Mouse (Mus musculus) neural tube, embryonic 15.5 days (tissue): ENCODE results near the gene Dkc1. TPM values are rescaled to one million over a fixed set of nuclear protein-coding genes. Genes with fewer than 3 reads are reported as not detected.
A peak's percentile ranks its signal among the peaks of the same experiment; 100 is the strongest.
"Not testable (repeated sequence)": the region's sequence is repeated elsewhere in the genome, so short reads cannot be mapped to it uniquely, and the experiment has no call there.

Source experiments
- ATAC-seq: fragments of 200-750 bp; cut with Nextera tagmentation; 2 replicates; pipeline ENCODE4 v1.8.0; 2017; ENCODE audit warnings: mild to moderate bottlenecking, moderate TSS enrichment, moderate library complexity; ENCODE audit not compliant: low FRiP score
- H3K27ac ChIP-seq: fragments of 300-500 bp; sonication (generic); replicated peaks from 2 replicates; pipeline ENCODE4 v1.5.1; 2015; ENCODE audit warnings: mild to moderate bottlenecking, inconsistent platforms
- H3K27me3 ChIP-seq: fragments of 300-500 bp; sonication (generic); replicated peaks from 2 replicates; pipeline ENCODE4 v1.6.1; 2015; ENCODE audit warnings: inconsistent platforms
- H3K36me3 ChIP-seq: fragments of 300-500 bp; sonication (generic); 2 replicates; pipeline ENCODE4 v1.6.1; 2015; ENCODE audit warnings: inconsistent platforms
- H3K4me1 ChIP-seq: fragments of 300-500 bp; sonication (generic); 2 replicates; pipeline ENCODE4 v1.6.1; 2015; ENCODE audit warnings: inconsistent platforms
- H3K4me2 ChIP-seq: fragments of 300-500 bp; sonication (generic); 2 replicates; pipeline ENCODE4 v1.6.1; 2015; ENCODE audit warnings: inconsistent platforms, mild to moderate bottlenecking, moderate library complexity
- H3K4me3 ChIP-seq: fragments of 300-500 bp; sonication (generic); replicated peaks from 2 replicates; pipeline ENCODE4 v1.5.1; 2015; ENCODE audit warnings: mild to moderate bottlenecking, inconsistent platforms
- H3K9ac ChIP-seq: fragments of 300-500 bp; sonication (generic); replicated peaks from 2 replicates; pipeline ENCODE4 v1.6.1; 2015; ENCODE audit warnings: mild to moderate bottlenecking, inconsistent platforms
- H3K9me3 ChIP-seq: fragments of 300-500 bp; sonication (generic); replicated peaks from 2 replicates; pipeline ENCODE4 v1.6.1; 2016; ENCODE audit warnings: inconsistent platforms
- WGBS: fragments of 180-500 bp; shearing (Covaris S2); methylation state at CpG from one replicate; pipeline ENCODE4 v1.1.7; 2015; ENCODE audit warnings: mixed read lengths; 5-methylcytosine and 5-hydroxymethylcytosine counted together
- polyA plus RNA-seq: library from polyadenylated mRNA; unstranded; fragments of >200 nt; fragmentation: Nextera tagmentation; extraction: Ambion mirVana; gene quantifications from 2 replicates; pipeline ENCODE4 v1.2.1, GENCODE M21; 2015

The Dkc1 gene
- polyA plus RNA-seq, 1 experiment from 2014 or later = 46.2 TPM

- no peak for ATAC-seq
- Histone ChIP-seq H3K27me3 (no peaks in the 10 kb centered on the region), H3K27ac (no peak overlapping the region), H3K36me3 (peaks cover 14% of the 10 kb centered on the region), H3K4me2 (no peak overlapping the region), H3K9ac (no peak overlapping the region), H3K4me1 (0 out of 2 replicates have a peak, but pooled peaks cover 5% of the 10 kb centered on the region), H3K9me3 (no peaks in the 10 kb centered on the region), H3K4me3 (no peak overlapping the region)
- 95% methylated on average over 6 of the region's 6 CpGs for WGBS
These were observed 6.6 kb downstream of the Dkc1 start for GRCm38 (mm10) chrX:75102293-75102692.

DNA sequence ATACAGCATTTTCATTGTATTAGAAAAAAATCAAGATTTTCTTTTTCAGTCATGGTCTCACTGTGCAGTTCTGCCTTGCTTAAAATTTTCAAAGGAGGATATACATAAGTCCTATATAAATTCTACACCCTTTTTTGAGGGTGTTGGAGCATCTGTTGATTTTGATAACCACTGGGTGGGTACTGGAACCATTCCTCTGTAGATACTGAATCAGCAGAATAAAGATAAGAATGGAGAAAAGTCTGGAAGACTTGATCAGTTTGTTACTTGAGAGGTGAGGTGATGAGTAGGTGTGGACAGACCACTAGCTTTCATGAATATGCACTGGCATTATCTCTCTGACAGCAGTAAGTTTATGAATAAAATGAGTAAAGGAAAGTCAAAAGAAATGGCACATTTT lies 19.9 kb downstream of the Dkc1 start:
- no peak for ATAC-seq
- H3K9me3 ChIP-seq = no peaks in the 10 kb centered on the region
- no peak overlapping the region for H3K4me3 ChIP-seq
- no peaks in the 10 kb centered on the region for H3K4me1 ChIP-seq
- H3K36me3 ChIP-seq = peaks cover 2% of the 10 kb centered on the region; the same call in 1 of the 2 replicates
- no peak overlapping the region for H3K4me2 ChIP-seq
- H3K27ac ChIP-seq = no peak overlapping the region
- no peaks in the 10 kb centered on the region for H3K27me3 ChIP-seq
- H3K9ac ChIP-seq = no peak overlapping the region

GRCm38 (mm10) chrX:75125606-75126005 lies 30.0 kb downstream of the Dkc1 start:
- no peak for ATAC-seq
- H3K9me3 ChIP-seq = no peaks in the 10 kb centered on the region
- no peaks in the 10 kb centered on the region for H3K36me3 ChIP-seq
- no peak overlapping the region for H3K27ac ChIP-seq
- no peak overlapping the region for H3K4me2 ChIP-seq
- no peak overlapping the region for H3K9ac ChIP-seq
- 87% methylated on average over 3 of the region's 3 CpGs for WGBS
- no peak overlapping the region for H3K4me3 ChIP-seq
- H3K27me3 ChIP-seq = no peaks in the 10 kb centered on the region
- no peaks in the 10 kb centered on the region for H3K4me1 ChIP-seq

- Histone ChIP-seq H3K4me2 (no peak overlapping the region), H3K27ac (no peak overlapping the region)
- no peak for ATAC-seq
These were observed 31.2 kb downstream of the Dkc1 start for GRCm38 (mm10) chrX:75126893-75127292.

GRCm38 (mm10) chrX:75128333-75128980 lies 32.8 kb downstream of the Dkc1 start:
- Histone ChIP-seq H3K27ac (no peak overlapping the region), H3K9ac (no peak overlapping the region), H3K4me3 (no peak overlapping the region), H3K36me3 (no peaks in the 10 kb centered on the region), H3K9me3 (no peaks in the 10 kb centered on the region), H3K27me3 (no peaks in the 10 kb centered on the region), H3K4me1 (no peaks in the 10 kb centered on the region), H3K4me2 (no peak overlapping the region)
- ATAC-seq = no peak

More at GRCm38 (mm10) chrX:75126893-75127292, 31.2 kb downstream of the Dkc1 start:
- H3K9me3 ChIP-seq = no peaks in the 10 kb centered on the region
- H3K4me1 ChIP-seq = no peaks in the 10 kb centered on the region
- no peaks in the 10 kb centered on the region for H3K27me3 ChIP-seq
- H3K36me3 ChIP-seq = no peaks in the 10 kb centered on the region
- H3K4me3 ChIP-seq = no peak overlapping the region
- no peak overlapping the region for H3K9ac ChIP-seq

DNA sequence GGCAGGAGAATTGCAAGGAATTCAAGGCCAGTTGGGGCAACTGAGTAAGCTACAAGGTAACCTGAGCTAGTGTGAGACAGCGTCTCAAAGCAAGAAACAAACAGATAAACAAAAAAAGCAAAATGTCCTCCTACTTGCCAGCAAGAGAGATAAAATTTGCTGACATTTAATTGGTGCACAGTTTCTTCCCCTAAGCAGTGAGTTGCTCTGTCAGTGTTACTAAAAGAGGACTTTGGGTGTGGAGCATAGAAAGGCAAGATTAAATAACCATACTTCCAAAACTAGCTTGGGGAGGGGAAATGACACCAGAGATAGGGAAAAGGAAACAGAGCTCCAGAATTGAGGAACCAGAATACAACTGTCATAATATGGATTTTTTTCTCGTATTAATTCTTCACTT lies 33.8 kb downstream of the Dkc1 start:
- H3K9ac ChIP-seq = no peak overlapping the region
- peak overlapping the region; percentile 11; the same call in 1 of the 2 replicates for H3K4me2 ChIP-seq
- WGBS = 76% methylated on average over 2 of the region's 2 CpGs

GRCm38 (mm10) chrX:75130467-75131160 lies 35.0 kb downstream of the Dkc1 start, which contains the start of gene Mpp1:
Mpp1 (minus strand) TSS chrX:75131016.
- Histone ChIP-seq H3K4me2 (peak within 1 kb of the TSS; percentile 65), H3K9ac (peak within 1 kb of the TSS; percentile 52), H3K27me3 (no peaks in the 10 kb centered on the region), H3K27ac (peak within 1 kb of the TSS; percentile 66), H3K9me3 (no peaks in the 10 kb centered on the region), H3K36me3 (no peaks in the 10 kb centered on the region), H3K4me1 (no peaks in the 10 kb centered on the region), H3K4me3 (peak within 1 kb of the TSS; percentile 50)
- 19% methylated on average over 36 of the region's 36 CpGs for WGBS
- peak; percentile 100 for ATAC-seq

More for the DNA sequence above, 33.8 kb downstream of the Dkc1 start:
- Histone ChIP-seq H3K27ac (no peak overlapping the region), H3K4me3 (no peak overlapping the region), H3K4me1 (no peaks in the 10 kb centered on the region), H3K36me3 (no peaks in the 10 kb centered on the region), H3K9me3 (no peaks in the 10 kb centered on the region), H3K27me3 (no peaks in the 10 kb centered on the region)
- ATAC-seq = no peak

- no peak overlapping the region for H3K4me3 ChIP-seq
- no peaks in the 10 kb centered on the region for H3K27me3 ChIP-seq
- no peak overlapping the region for H3K27ac ChIP-seq
- ATAC-seq = no peak
- H3K9ac ChIP-seq = no peak overlapping the region
- no peaks in the 10 kb centered on the region for H3K36me3 ChIP-seq
- no peaks in the 10 kb centered on the region for H3K4me1 ChIP-seq
- H3K9me3 ChIP-seq = no peaks in the 10 kb centered on the region
- no peak overlapping the region for H3K4me2 ChIP-seq
These were observed 41.3 kb downstream of the Dkc1 start for GRCm38 (mm10) chrX:75136938-75137337.

GRCm38 (mm10) chrX:75137729-75138128 lies 42.1 kb downstream of the Dkc1 start:
- Histone ChIP-seq H3K4me2 (no peak overlapping the region), H3K4me1 (no peaks in the 10 kb centered on the region), H3K4me3 (no peak overlapping the region), H3K27ac (no peak overlapping the region), H3K9me3 (no peaks in the 10 kb centered on the region), H3K36me3 (no peaks in the 10 kb centered on the region), H3K27me3 (no peaks in the 10 kb centered on the region), H3K9ac (no peak overlapping the region)
- no peak for ATAC-seq
- 90% methylated on average over 2 of the region's 2 CpGs for WGBS

DNA sequence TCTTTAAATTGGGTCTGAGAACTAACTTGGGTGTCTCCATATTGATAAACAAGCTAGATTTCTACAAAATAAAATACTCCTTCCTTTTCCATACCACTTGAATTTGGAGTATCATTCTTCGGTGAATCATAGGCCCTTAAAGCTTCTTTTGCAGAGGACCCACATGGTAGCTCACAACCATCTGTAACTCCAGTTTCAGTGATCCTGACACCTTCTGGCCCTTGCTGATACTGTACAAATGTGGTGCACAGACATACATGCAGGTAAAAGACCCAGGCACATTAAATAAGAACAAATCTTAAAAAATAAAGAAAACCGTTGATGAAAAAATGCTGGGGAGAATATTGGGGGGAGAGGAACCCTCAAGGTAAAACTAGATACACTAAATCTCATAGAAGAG lies 42.5 kb downstream of the Dkc1 start:
- Histone ChIP-seq H3K27me3 (no peaks in the 10 kb centered on the region), H3K4me1 (no peaks in the 10 kb centered on the region), H3K4me3 (no peak overlapping the region), H3K4me2 (no peak overlapping the region), H3K36me3 (no peaks in the 10 kb centered on the region), H3K27ac (no peak overlapping the region), H3K9me3 (no peaks in the 10 kb centered on the region), H3K9ac (no peak overlapping the region)
- no peak for ATAC-seq
- WGBS = 93% methylated on average over 2 of the region's 2 CpGs

GRCm38 (mm10) chrX:75143124-75143555 lies 47.5 kb downstream of the Dkc1 start:
- H3K27ac ChIP-seq, H3K9me3 ChIP-seq, H3K4me1 ChIP-seq, H3K27me3 ChIP-seq, H3K36me3 ChIP-seq: not testable (repeated sequence)
- Histone ChIP-seq H3K4me3 (peak overlapping the region; percentile 40), H3K9ac (0 out of 2 replicates have a peak overlapping the region, but pooled peaks have one; percentile 31), H3K4me2 (peak overlapping the region; percentile 60)
- WGBS = 22% methylated on average over 14 of the region's 42 CpGs
- ATAC-seq = peak; percentile 59

DNA sequence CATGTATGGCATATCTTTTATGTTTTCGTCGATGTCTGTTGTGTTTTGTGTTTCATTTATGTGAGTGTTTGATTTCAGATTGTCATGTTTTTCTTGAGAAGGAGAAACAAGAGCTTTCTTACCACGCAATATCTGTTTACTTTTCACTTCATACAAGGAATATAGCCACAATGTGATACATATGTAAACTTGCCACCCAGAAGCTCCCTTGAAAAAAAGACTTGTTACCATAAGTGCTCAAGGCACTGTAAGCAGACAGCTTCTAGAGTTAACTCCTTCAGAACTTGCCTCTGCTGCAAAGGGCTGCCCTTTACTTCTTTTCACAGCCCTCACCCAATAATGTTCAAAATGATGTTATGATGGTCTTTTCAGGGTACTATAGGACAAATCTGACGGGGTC lies 52.8 kb downstream of the Dkc1 start:
- no peak overlapping the region for H3K4me2 ChIP-seq
- H3K9ac ChIP-seq = no peak overlapping the region
- no peaks in the 10 kb centered on the region for H3K27me3 ChIP-seq
- H3K9me3 ChIP-seq = no peaks in the 10 kb centered on the region
- no peak overlapping the region for H3K27ac ChIP-seq
- no peaks in the 10 kb centered on the region for H3K36me3 ChIP-seq
- H3K4me3 ChIP-seq = no peak overlapping the region
- no peak for ATAC-seq
- WGBS = 83% methylated on average over 4 of the region's 4 CpGs
- no peaks in the 10 kb centered on the region for H3K4me1 ChIP-seq
